Mouse (Mus musculus): ENCODE results near the gene Baz2b. TPM values are rescaled to one million over a fixed set of nuclear protein-coding genes. Genes with fewer than 3 reads are reported as not detected.

Gene Baz2b
- total RNA-seq (2015) = 59.4 and 70.1 TPM in 2 replicates
- total RNA-seq (2017) = 95.7 and 107 TPM in 2 replicates

DNA sequence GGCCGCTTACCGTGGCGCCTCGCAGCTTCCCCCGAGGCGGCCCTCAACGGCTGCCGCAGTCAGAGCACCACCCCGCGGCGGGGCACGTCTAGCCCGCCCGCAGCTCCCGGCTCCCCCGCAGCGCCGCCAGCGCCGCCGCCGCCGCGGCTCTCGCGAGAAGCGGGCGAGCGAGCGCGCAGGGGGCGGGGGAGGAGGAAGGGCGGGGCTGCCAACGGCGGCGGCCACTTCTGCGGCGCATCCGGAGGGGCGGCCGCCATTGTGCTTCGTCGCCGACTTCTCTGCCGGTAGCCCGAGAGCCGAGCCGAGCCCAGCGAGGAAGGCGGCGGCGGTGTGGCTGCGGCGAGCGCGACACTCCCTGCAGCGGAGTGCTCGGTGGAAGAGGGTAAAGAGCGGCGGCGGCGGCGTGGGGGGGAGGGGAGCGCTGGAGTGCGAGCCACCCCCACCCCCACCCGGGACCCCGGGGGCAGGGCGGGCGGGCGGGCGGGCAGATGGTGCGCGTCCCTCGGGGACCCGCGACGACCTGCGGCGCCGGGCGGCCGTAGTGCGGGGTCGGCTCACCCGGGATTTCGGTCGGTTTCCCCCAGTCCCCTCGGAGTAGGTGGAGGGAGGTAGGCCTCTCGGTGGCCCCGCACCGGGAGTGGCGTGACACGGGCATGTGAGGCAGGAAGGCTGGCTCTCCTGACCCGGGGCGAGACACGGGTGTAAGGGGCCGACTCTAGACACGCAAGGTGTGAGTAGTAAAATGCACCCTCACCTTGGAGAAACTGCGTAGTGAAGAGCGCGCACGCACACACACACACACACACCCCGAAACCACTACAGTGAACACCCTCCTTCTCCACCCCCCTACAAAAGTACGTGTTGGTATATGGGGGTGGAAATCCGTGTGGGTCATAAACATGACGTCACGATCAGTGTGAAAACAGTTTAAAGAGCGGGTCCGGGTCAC is at the start of gene Baz2b, which contains the start of gene March7:
Gene Baz2b (minus strand): TSS at position 137 of the 949 bp plus-strand sequence.
Gene March7 (plus strand): TSS at position 185 of the 949 bp plus-strand sequence.
- peak; percentile 71 for ATAC-seq (replicated peaks; ENCODE audit: poor library complexity)

DNA sequence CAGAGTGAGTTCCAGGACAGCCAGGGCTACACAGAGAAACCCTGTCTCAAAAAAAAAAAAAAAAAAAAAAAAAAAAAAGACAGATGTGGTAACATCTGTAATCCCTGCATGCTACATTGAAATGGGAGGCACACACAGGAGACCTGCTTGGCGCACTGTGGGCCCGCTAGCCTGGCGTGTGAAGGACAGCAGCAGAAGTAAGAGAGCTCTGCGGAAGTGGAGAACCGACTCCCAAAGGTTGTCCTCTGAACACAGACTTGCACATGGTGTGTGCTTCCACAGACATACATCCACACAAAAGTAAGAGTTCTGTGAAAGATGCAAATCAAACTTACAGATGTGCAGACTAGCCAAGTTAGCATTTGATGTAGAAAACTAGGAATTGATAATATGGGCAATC is 49.5 kb upstream of the Baz2b start:
- ATAC-seq (replicated peaks; ENCODE audit: poor library complexity) = no peak

DNA sequence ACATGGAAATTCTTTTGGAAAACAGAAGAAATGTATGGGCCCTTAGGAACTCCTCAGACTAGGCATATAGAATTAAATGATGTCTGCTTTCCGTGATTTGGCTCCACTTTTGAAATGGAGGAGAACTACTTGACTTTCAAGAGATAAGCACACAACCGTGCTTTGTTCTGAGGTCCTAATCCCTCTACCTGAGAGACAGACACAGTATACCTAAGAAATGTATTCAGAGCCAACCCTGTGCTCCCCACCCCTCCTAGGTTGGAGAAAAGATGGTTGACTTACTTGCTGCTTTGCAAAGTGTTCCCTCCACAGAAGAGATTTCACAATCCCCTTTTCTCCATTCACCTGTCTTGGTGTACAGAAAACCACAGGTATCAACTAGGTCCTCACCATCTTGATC is 47.1 kb upstream of the Baz2b start:
- no peak for ATAC-seq (replicated peaks; ENCODE audit: poor library complexity)

DNA sequence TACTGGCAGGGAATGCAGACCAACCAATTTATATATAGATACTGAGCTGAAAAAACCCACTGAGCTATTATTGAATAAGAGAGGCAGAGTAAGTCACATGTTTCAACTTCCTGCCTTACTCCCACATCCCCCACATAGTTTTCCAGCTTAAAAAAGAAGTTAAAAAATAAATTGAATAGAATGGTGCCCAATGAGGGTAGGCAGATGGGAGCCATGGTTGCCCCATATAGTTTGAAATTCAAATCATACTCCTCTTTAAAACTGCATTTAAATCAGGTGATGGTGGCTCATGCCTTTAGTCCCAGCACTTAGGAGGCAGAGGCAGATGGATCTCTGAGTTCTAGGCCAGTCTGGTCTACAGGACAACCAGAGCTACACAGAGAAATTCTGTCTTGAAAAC is 43.9 kb upstream of the Baz2b start:
- no peak for ATAC-seq (replicated peaks; ENCODE audit: poor library complexity)

DNA sequence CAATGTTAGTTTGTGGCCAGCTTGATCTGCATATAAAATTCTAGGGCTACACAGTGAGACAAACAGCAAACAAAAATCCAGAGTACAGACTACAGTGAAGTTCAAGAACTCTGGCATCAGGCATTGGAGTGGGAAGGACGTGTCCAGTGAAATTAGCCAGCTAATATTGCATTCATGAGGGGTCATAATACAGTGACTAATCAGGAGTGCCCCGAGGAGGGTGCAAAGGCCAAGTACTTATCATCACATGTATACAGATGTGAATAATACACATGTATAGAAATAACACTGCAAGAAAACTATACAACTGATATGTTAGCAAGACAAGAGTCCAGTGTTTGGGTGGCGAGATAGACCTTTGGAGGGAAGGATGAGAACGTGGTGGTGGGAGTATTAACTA is 43.1 kb upstream of the Baz2b start:
- no peak for ATAC-seq (replicated peaks; ENCODE audit: poor library complexity)

DNA sequence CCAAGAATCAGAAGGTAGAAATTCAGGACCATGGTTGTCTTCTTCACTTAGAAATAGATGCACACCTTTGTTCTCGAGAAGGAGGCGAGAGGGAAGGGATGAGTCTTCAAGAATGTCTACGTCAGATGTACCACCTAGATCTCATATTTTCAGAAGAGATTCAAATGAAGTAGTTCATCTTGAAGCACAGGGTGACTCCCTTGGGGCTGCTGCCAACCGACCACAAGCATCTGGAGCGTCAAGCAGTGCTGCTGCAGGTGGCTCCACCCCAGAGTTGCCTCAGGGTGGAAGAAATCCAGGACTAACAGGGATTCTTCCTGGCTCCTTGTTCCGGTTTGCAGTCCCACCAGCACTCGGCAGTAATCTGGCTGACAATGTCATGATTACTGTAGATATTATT is 24.9 kb upstream of the Baz2b start:
- no peak for ATAC-seq (replicated peaks; ENCODE audit: poor library complexity)

DNA sequence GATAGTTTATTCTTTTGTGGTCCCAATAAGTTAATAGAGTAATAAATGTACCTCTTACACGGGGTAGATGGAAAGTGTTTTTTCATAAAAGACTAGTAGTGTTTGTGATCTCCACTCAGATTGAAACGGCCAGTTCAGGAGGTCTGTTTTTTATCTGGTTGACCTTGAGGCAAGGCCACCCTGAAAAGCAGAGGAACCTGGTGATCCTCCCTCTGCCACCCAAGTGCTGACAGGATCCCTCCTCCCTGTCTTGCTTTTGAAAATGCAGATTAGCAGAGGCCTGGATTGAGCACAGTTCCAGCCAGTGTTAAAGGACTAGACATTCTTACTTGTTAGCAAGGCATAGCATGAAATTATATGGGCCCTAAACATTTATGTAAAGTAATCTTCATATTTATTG is 23.5 kb upstream of the Baz2b start:
- no peak for ATAC-seq (replicated peaks; ENCODE audit: poor library complexity)

DNA sequence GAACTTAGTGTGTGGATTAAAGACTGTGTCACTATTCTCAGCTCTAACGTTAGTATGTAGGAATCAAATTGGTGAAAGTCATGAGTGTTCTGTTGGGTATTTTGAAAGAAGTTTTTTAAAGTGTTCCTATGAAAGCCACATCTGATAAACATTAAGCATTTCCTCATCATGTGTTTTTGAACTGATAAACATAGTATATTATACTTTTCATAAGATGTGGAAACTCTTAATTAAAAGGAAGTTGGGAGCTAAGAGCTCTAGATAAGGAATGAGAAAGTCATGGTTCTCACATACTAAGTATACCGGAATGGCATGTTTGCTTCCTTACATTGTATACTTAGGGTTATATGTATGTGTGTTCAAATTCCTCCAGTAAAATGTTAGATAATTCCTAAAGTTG is 20.7 kb upstream of the Baz2b start:
- ATAC-seq (replicated peaks; ENCODE audit: poor library complexity) = peak; percentile 26; the same call in 1 of the 2 replicates

DNA sequence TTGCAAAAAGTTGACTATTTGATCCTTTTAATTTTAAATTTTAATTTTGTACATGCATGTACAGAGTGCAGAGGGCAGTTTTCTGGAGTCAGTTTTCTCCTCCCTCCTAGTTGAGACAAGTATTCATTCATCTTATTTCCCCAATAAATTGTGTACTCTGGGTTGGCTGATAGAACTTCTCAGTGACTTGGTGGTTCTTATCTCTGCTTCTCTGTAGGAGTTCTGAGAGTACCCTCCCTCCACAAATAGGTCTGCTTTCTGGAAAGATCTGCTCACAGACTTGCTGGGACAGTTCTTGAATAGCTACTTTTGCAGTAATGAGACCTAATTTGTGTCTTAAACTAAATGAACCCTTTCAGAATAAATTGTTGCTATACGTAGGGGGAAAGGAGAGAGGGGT is 18.8 kb upstream of the Baz2b start:
- ATAC-seq (replicated peaks; ENCODE audit: poor library complexity) = no peak

DNA sequence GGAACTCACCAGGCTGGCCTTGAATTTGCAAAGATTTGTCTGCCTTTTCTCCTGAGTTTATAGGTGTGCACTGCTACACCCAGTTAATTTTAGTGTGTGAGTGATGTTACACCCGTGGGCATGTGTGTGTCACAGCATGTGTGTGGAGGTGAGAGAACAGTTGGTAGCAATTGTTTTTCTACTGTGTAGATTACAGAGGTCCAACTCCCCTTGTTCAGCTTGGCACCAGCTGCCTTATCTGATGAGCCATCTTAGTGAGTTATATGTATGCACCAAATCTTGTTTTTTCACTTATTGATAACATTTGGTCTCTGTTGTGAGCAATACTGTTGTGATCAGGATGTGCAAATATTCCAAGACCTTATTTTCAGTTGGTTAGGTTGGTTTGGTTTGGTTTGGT is 13.8 kb upstream of the Baz2b start:
- peak; percentile 26; the same call in 1 of the 2 replicates for ATAC-seq (replicated peaks; ENCODE audit: poor library complexity)

DNA sequence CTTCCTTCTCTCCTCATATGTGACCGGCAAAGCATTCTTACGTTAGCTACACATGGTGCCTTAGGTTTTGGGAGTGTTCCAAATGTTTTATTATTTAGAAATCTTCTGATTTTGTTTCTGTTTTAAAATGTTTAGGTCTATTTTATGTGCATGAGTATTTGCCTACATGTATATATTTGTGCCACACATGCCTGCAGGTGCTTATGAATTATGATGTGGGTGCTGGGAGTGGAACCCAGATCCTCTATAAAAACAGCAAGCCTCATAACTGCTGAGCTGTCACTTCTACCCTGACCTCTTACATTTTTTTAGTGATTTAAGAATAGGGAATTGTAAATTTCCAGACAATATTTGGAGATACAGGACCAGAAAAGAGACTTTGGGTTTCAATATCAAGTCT is 12.3 kb upstream of the Baz2b start:
- ATAC-seq (replicated peaks; ENCODE audit: poor library complexity) = no peak

DNA sequence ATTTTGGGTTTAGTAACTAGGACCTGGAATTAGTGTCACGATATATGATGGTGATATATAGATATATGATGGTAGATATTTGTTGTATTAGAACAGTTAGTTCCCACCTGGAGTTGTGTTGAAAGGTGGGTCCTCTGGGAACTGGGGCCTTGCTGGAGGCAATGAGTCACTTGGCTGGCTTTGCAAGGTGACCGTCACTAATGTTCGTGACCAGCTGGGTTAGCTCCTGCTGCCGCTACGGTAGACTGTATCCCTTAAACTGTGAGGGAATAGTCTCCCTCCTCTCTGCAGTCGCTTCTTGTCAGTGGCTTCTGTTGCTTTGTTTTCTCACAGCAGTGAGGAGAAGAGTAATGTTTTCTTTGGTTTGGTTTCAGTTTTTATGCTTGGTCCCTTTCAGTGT is 11.6 kb upstream of the Baz2b start:
- ATAC-seq (replicated peaks; ENCODE audit: poor library complexity) = no peak

DNA sequence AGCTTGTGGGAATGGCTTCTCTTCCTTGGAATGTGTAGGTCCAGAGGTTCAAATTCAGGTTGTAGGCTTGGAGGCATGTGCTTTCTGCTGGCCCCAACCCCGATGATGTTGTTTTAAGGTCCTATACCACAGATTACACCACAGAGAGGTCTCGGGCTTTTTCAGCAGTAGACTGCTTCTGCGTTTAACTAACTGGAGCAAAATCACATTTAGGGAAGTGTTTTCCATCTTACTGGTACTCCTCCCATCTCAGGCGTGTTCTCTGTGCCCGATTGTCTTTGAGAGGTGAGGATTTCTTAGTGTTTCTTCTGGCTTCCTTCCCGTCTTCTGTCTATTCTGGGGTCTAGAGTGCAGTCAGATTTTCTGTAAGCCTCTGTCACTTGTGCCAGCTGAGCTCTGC is 8.0 kb upstream of the Baz2b start:
- ATAC-seq (replicated peaks; ENCODE audit: poor library complexity) = peak; percentile 20; the same call in 1 of the 2 replicates

DNA sequence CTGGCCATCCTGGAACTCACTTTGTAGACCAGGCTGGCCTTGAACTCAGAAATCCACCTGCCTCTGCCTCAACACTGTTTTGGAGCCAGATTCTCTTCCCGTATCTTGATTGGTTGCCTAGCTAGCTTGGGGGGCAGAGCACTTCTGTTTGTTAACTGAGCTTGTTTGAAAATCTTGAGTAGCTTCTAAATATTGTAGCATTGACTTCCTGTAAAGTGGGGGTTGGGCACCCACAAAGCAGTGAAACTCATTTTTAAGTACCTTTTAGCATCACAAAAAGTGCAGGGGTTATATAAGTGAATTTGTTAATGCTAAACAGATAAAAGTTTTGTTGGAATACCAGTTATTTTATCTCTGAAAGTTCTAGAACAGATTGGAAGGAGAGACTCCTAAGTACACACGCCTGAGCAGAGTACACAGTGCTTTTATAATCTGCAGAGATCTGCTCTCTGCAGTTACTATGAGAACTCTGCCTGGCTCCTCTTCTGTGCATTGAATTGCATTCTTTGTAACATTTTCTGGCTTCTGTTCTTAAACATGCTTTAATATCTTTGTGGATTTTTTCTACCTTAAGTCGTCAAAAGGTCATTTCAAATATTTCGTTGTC is 7.0 kb upstream of the Baz2b start:
- no peak for ATAC-seq (replicated peaks; ENCODE audit: poor library complexity)

DNA sequence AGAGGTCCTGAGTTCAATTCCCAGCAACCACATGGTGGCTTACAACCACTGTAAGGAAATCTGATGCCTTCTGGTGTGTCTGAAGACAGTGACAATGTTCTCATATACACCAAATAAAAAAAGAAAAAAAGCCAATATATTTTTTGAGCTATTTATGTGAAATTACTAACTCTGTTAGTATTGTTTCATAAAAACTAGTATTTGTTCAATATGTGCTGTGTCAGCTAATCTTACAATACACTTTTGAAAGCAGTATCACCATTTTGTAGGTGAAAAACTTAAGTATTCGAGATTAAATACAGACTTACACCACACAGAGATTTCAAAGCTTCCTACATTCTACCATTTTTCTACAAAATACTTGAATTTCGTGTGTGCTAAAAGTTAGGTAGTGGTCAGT is 5.0 kb upstream of the Baz2b start:
- no peak for ATAC-seq (replicated peaks; ENCODE audit: poor library complexity)

DNA sequence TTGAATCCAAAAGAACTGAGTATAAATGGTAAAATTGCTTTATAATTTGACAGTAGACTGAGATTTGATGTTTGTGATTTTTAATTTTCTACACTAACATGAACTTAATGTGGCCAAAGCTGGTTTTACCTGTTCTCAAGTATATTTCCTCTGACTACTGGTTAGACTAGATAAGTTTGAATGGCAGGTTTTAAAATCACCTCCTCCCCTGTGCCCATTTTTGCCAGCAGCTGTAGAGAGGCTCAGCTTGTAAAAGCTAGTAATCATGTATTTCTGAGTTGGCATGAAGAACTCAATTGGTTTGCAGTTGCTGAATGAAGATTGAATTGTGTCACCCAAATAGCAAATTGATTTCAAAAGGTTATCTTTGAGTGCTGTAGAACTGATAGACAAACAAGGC is 2.8 kb upstream of the Baz2b start:
- ATAC-seq (replicated peaks; ENCODE audit: poor library complexity) = no peak

DNA sequence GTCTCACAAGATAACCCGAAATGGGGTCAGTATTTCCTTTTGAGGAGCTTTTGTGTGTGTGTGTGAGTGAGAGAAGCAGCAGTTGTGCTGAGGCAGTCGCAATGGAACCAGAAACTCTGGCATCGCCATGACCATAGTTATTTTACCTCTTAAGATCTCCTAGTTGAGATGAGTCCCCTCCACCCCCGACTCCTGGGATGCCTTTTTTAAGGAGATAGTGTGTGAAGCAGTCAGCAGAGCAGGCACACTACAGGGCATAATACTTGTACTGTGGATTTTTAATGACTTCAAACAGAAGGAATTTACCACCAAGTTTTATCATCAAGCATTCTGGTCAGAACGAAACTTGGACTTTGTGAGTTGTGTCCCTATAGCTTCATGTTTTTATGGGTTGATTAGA is 1.2 kb upstream of the Baz2b start:
- ATAC-seq (replicated peaks; ENCODE audit: poor library complexity) = no peak

DNA sequence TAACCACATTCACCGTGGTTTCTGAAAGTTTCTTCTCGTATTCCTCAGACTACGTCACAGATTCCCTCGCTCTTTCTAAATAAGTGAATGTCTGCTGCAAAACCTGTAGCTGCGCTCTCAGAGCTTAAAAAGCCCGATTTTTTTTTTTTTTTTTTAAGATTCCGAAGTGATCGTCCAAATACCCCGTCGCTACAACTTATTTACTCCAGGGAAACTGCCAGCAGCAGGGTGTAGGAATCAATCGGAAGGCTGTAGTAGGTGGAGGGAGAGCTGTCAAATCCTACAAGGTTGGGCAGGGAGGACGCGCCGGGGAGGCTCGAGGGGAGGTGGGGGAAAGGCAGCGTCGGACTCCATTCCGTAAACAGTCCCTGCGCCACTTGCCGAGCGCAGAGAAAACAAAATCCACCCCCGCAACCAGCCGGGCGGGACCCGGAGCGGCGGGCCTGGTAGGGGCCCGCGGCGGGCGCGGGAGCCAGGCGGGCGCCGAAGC is 472 bp downstream of the Baz2b start:
- ATAC-seq (replicated peaks; ENCODE audit: poor library complexity) = no peak; the same call in 1 of the 2 replicates

DNA sequence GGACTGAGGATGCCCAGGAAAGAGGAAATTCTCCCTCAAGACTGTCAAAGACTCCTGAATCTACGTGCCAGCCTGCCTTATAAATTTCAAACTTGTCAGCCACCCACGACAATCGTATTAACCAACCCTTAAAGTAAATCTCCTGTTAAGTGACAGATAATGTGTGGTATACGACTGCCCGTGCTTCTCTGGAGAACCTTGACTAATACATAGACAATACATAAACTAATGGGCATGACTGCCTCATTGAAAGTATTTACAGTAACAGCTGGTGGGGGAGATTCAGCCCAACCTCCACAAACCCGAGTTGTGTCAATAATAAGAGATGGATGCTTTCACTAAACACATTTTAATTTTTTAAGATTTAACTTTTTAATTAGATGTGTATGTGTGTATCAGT is 3.8 kb downstream of the Baz2b start:
- no peak for ATAC-seq (replicated peaks; ENCODE audit: poor library complexity)

DNA sequence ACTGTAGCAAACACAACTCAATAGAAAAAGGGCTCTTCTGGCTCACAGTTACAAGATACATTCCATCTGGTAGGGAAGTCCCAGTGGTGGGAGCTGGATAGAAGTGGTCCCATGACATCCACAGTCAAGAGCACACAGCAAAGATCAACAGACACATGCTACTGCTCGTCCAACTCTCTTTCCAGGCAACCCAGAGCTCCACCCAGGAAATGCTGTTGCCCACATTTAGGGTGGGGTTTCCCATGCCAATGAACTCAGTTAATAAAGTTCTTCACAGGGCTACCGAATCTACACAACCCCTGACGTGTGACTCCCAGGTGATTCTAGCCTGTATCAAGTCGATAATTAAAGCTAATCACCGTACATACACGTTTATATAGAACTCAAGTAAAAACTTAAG is 5.5 kb downstream of the Baz2b start:
- ATAC-seq (replicated peaks; ENCODE audit: poor library complexity) = peak; percentile 79

DNA sequence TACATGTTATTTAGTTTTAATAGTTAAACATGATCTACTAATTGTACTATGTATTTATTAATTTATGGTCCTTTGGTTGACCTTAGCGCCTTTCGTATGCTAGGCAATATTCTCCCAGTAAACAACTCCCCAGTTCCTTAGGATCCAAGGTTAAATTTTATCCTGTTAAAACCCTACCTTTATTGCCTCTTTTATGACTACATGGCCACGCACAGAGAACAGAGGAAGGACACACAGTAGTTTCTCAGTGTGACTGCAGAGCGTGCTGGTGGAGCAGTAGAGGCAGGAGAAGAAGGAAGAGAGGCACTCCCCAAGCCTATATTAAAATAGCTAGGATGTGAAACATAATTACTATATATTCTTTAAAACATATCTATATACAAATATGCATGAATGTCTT is 5.9 kb downstream of the Baz2b start:
- ATAC-seq (replicated peaks; ENCODE audit: poor library complexity) = no peak

DNA sequence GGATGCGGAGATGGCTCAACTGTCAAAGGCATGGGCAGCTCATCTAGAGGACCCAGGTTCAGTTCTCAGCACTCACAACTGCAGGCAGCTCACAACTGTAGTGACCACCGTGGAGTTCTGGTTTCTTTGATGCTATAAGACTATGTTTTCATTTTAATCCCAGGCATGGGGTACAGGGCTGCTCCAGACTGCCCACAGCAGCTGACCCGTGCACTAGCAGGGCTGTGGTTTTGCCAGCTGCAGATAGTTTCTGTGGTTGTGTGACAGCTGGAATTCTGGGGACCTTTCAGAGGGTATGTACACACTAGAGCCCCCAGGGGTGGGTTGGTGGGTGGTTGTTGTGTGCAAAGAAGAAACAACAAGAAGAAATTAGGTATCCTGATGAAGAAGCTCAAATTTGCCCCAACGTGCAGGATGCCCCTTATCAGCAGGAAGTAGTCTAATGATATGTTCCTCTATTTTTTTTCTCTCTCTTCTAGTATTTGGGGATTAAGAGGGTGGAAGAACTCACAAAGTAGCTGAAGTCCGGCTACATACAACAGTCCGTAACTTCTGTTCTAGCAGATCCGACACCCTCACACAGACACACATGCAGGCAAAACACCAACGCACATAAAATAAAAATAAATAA is 6.6 kb downstream of the Baz2b start:
- ATAC-seq (replicated peaks; ENCODE audit: poor library complexity) = no peak

Measured in megakaryocyte progenitor cell, adult 5-6 weeks (primary cell).